Mouse (Mus musculus) C2C12 (cell line): ENCODE measurements around the gene Gm12794.

Experiments used
- CEBPB ChIP-seq: IDR thresholded peaks from one replicate; pipeline ENCODE4 v1.6.1; 2011; ENCODE audit warnings: low read depth, mild to moderate bottlenecking, control low read depth, moderate library complexity
- CTCF ChIP-seq: IDR thresholded peaks from one replicate; pipeline ENCODE4 v1.5.1; 2011; ENCODE audit not compliant: control insufficient read depth, insufficient read depth, insufficient read length
- MAX ChIP-seq: IDR thresholded peaks from one replicate; pipeline ENCODE4 v1.6.1; 2011; ENCODE audit warnings: mild to moderate bottlenecking, control low read depth
- MYOD1 ChIP-seq: IDR thresholded peaks from one replicate; pipeline ENCODE4 v1.6.1; 2011; ENCODE audit warnings: low read depth; ENCODE audit not compliant: control insufficient read depth, insufficient read length
- MYOG ChIP-seq: IDR thresholded peaks from one replicate; pipeline ENCODE4 v1.6.1; 2011; ENCODE audit not compliant: control insufficient read depth, insufficient read length; ENCODE audit errors: extremely low read depth
- USF1 ChIP-seq: IDR thresholded peaks from one replicate; pipeline ENCODE4 v1.6.1; 2011; ENCODE audit warnings: low read depth, mild to moderate bottlenecking, control low read depth, moderate library complexity

DNA sequence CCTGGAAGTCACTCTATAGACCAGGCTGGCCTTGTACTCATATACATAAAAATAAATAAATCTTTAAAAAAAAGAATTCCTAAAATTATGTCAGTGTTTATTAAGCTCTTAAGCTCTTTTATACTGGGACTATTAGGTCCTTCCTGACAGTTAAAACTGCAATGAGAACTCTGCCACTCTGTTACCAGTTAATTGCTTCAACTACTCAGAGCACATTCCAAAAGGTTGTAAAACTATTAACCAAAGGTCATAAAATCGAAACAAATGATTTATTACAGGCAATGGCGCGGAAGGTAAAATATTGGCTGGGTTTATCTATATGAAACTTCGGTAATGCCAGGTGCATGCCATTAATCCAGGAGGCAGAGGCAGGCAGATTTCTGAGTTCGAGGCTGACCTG lies 45.5 kb downstream of the Gm12794 start:
- TF ChIP-seq CTCF (no peak), MYOD1 (no peak), MYOG (no peak), USF1 (no peak), MAX (no peak), CEBPB (no peak)
